Mouse (Mus musculus) adrenal gland, adult 2 months (tissue): Measurements from ENCODE around the gene Cmtm5. TPM values are rescaled to one million over a fixed set of nuclear protein-coding genes. Genes with fewer than 3 reads are reported as not detected.

Experiments
- DNase-seq: peaks from one replicate; pipeline ENCODE4 v3.0.0; 2021
- long read RNA-seq: library from polyadenylated mRNA; stranded (forward); transcript quantifications from one replicate; pipeline ENCODE4 v2.0.0, GENCODE M21; 2021
- polyA plus RNA-seq: library from polyadenylated mRNA; depleted of rRNA; stranded (reverse); fragments of >200 nt; gene quantifications from 2 replicates; pipeline ENCODE4 v1.2.3, GENCODE M21; 2012; rRNA removed
- total RNA-seq, 2 experiments: library from RNA; stranded (reverse); gene quantifications; 2 replicates each; pipeline ENCODE4 v1.2.3; 2021

Gene Cmtm5
- total RNA-seq (under 1 TPM in 1 of 2 experiments, not detected in 1; 0.78 TPM), polyA plus RNA-seq (1.9 and 2.9 TPM in 2 replicates)
- long read RNA-seq = 0 reads

- DNase-seq = no peak
These were observed at the start of gene Cmtm5 for GRCm38 (mm10) chr14:54935904-54936830. Cmtm5 (plus strand) TSS chr14:54936261.

- DNase-seq = no peak
These were observed 43.9 kb upstream of the Cmtm5 start, which contains the start of gene Pabpn1 for GRCm38 (mm10) chr14:54892200-54892599. Pabpn1 (plus strand) TSS chr14:54892500.

- peak; percentile 99 for DNase-seq
These were observed 42.3 kb upstream of the Cmtm5 start for GRCm38 (mm10) chr14:54893651-54894181.

- DNase-seq = peak; percentile 85
These were observed 41.5 kb upstream of the Cmtm5 start for GRCm38 (mm10) chr14:54894296-54895151.

DNA sequence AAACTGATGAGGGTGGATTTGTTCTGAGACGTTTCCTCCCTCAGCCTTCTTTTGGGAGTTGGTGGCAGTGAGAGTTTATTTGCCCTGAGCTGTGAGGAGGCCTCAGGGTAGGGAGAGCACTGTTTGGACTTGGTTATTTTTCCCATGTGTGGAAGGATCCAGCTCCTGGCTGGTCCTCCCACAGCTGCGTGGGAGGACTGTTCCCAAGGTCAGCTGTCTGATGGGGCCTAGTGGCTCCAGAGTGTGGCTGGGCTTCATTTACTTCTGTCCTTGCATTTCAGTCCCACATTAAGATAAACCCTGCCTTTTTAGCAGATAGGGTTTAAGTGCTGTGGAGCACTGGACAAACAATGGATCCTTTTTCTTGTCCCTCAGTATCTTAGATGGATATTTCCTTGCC, 38.6 kb upstream of the Cmtm5 start:
- peak; percentile 54 for DNase-seq

DNA sequence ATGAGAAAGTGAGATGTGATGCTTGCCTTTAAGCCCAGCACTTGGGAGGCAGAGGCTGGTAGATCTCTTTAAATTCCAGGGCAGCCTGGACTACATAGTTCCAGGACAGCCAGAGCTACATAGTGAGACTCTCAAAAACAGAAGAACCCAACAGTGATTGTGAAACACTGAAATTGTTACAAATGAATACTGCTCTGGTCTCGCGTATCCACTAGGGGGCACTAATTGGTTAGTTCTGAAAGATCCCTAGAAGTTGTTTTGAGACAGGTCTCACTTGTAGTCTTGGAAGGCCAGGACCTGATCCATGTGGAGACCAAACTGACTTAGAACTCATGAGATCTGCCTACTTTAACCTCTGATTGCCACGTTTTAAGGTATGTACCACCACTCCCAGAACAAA, 35.7 kb upstream of the Cmtm5 start:
- peak; percentile 72 for DNase-seq

DNA sequence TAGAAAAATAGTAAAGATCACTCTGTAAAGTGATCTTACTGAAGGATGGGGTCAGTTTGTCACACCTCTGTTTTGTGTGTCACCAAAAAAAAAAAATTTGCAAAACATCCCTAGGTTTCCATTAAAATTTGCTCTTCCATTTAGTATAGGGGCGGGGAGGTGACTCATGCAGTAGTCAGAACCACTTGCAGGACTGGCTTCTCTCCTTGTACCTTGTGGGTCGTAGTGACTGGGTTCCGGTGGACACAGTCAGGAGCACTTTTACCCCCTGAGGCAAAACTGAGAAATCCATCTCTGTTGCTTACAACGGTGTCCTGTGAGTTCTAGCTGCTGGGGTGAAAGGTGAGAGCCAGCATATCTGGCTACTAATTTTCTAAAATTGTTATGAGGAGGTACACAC, 32.4 kb upstream of the Cmtm5 start:
- no peak for DNase-seq

DNA sequence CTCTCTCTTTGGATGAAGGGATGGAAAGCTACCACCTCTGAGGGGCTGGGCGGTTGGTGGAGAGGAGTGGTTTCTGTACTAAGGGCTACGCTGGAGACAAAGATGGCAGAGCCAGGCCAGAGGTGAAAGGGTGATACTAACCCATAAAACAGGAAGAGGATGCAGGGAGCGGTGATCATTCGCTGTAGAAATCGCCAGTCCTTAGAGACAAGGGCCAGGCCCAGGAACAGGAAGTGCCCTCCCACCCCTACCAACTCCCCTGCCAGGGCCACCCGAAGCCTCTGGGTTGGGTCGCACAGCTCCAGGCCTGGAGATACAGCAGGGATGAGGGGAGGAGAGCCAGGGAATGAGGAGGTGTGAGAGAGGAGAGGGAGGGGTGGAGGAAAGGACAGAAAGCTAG, 27.4 kb upstream of the Cmtm5 start:
- DNase-seq = no peak

DNA sequence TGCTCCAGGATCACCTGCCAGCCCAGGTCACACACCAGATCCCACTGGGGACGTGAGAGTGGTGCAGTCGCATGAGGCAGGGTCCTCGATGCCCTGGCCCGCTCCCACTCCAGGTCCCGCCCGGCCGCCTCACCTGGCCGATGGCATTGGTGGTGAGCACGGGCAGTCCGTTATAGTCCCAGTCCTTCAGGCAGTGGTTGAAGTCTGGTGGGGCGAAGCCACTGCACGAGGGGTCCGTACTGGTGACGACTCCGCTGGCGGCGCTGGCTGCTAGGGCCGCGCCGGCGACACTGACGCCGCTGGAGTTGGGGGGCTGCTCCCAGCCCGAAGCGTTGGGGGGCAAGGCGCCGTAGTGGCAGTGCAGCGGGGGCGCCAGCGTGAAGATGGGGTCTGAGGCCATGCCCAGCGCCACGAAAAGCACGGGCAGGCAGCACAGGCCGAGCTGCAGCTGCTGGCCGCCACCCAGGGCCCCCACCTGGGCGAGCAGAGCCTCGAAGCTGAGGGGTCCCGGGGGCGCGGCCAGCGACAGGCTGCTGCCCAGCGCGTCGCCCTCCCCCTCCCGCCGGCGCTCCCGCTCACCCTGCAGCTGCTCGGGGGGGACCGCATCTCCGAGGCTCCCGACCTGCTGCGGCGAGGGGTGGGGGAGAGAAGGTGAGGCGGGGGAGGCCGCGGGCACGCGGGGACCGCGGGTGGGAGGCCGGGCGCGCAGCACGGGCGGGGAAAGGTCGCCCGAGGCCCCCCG, 23.8 kb upstream of the Cmtm5 start:
- DNase-seq = no peak

GRCm38 (mm10) chr14:54912886-54913285, 23.2 kb upstream of the Cmtm5 start, which contains the start of gene Slc22a17:
Slc22a17 (minus strand) TSS chr14:54913132.
- peak; percentile 83 for DNase-seq

DNA sequence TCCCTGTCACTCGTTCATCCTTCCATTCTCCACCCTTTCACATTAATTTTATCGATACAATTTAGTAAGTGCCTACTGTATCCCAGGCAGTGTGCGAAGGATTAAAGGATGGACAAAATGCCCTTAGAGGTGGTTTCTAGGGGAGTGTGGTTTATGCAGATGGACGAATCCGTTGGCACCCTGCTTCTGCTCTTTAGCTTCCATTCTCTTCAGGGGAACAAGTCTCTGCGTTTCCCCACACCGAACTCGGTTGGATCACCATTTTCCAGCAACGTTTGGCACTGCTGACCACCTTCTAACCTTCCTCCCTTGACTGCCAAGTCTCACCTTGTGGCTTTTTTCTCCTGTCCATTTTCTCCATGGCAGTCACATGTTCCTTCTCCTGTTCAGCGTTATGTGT, 22.7 kb upstream of the Cmtm5 start:
- DNase-seq = no peak

DNA sequence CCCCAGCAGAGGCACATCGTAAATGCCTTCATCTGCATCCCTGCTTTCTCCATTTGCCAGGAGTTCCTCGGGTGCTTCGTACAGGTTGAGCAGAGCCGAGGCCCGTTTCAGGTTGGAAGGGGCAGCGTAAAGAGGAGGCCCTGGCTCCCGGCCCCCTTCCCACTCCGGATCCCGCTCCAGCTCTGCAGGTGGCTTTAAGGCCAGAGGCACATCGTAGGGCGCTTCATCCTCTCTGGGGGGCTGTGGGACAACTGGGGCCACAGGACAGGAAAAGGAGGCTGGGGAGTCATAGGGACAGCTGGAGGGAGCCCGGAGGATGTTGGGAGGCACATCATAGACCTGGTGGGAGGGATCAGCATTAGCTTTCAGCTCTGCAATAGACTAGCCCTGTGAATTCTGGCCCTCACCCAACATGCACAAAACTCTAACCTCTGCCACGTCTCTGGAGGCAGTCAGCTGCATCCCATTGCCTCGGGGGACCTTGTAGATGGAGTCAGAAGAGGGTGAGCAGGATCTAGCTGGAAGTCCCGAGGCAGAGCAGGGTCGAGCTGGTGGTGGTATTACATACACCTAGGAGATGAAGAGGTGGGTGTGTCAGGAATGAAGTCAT, 15.9 kb upstream of the Cmtm5 start:
- DNase-seq = no peak

GRCm38 (mm10) chr14:54924641-54925348, 11.3 kb upstream of the Cmtm5 start:
- DNase-seq = peak; percentile 34

- DNase-seq = peak; percentile 53
These were observed 10.4 kb upstream of the Cmtm5 start, which contains the start of gene Efs for GRCm38 (mm10) chr14:54925349-54926342. Efs (minus strand) TSS chr14:54926126.

DNA sequence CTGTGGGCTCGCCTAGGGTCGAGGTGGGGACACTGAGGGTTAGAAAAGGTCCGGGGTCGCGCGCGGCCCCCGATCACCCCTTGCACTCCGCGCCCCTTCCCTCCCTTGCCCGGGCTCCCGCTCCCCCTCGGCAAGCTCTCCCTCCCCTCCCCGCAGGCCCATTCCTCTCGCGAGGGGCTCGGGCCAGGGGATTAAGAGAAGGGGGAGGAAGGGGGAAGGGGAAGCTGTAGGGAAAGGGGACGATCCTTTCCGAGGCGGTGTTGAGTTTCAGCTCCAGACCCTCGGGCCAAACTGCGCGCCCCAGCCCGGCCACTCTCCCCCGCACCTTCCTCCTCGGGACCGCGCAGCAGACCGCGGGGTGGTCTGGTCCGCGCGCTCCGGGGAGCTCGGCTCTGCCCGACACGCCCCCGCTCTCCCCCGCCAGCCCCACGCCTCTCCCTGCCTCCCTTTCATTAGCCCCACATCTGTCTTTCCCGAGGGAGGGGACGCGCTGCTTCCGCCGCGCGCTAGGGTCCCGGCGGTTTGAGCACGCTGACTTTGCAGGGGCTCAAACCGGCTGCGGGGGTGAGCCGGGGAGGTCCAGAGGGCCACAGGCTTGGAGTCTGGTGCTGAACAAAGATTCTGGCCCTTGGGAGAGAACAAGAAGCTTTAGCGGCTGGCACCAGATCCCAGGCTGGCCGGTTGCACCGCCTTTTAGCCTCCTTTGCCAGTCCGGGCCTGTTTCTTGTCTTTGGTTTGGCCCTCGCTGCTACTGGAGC, 9.5 kb upstream of the Cmtm5 start:
- peak; percentile 36 for DNase-seq

DNA sequence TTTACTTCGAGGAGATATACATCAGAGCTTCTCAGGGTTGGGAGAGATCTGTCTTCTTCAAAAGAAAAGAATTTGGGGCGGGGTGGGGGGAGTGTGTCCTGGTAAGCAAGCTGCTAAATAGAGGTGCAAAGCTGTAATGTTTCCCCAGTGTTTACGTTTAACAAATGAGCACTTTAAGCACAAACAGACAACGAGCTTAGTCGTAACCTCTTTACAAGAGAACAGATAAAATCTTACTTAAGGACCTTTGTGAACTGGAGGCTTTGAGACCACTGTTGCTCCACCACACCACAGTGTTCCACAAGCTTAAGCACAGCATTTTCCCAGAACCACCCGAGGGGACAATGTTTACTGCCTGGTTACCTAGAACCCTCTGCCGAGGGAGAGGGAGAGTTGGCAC, 8.8 kb upstream of the Cmtm5 start:
- no peak for DNase-seq

DNA sequence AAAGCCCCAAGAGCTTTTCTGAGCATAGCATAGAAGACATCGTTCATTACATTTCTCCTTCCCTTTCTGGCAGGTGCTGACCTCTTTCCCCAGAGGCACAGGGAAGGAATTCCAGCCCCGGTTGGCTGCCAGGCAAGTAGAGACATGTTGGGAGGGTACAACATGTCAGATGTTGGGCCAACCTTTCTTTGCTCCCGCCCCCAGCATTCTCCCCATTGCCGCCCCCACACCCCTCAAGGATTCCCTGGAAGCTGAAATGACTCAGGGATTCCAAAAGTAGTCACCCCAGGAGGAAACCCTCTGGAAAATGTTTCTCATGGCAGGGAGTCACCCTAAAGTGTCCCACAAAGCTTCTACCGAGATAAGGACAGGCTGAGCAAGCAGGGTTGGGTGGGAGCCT, 6.3 kb upstream of the Cmtm5 start:
- no peak for DNase-seq

DNA sequence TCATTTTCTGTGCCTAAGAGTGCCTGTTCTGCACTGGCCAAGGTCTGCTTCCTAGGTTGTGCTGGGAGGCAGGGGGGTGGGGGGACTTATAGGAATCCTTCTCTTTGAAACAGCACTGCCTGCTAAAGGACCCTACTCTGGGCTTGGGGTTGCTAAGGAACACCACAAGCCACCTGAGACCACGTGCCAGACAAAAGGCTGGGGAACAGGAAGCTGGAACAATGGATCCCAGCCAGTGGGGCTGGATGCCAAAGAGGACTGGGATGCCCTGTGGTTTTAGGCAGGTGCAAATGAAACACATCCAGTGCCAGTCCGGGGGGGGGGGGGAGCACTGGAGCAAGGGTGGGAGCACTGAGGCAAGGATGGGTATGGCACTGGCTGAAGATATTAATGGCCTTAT, 5.6 kb upstream of the Cmtm5 start:
- no peak for DNase-seq
